Mouse (Mus musculus) limb, embryonic 14.5 days (tissue): Measurements from ENCODE around the gene Hdac1. TPM values are rescaled to one million over a fixed set of nuclear protein-coding genes. Genes with fewer than 3 reads are reported as not detected.

Source experiments
- ATAC-seq: fragments of 200-750 bp; cut with Nextera tagmentation; 2 replicates; pipeline ENCODE4 v1.8.0; 2017; ENCODE audit warnings: low read depth, moderate number of reproducible peaks, moderate TSS enrichment; ENCODE audit not compliant: low FRiP score
- DNase-seq: peaks from one replicate; pipeline ENCODE4 v3.0.0-alpha.2; 2015; ENCODE audit warnings: low spot score
- H3K27ac ChIP-seq: fragments of 300-500 bp; sonication (generic); replicated peaks from 2 replicates; pipeline ENCODE4 v1.5.1; 2014; ENCODE audit warnings: low read depth, mild to moderate bottlenecking, low read length, moderate library complexity, mixed read lengths
- H3K27me3 ChIP-seq: fragments of 300-500 bp; sonication (generic); 2 replicates; pipeline ENCODE4 v1.6.1; 2014; ENCODE audit warnings: low read length, mixed read lengths; ENCODE audit not compliant: control insufficient read depth, insufficient read depth
- H3K36me3 ChIP-seq: fragments of 300-500 bp; sonication (generic); 2 replicates; pipeline ENCODE4 v1.6.1; 2014; ENCODE audit warnings: mild to moderate bottlenecking, low read length, moderate library complexity, mixed read lengths; ENCODE audit not compliant: control insufficient read depth, insufficient read depth
- H3K4me1 ChIP-seq: fragments of 300-500 bp; sonication (generic); 2 replicates; pipeline ENCODE4 v1.6.1; 2014; ENCODE audit warnings: antibody characterized with exemption, low read length, mixed read lengths; ENCODE audit not compliant: control insufficient read depth, insufficient read depth
- H3K4me2 ChIP-seq: fragments of 300-500 bp; sonication (generic); replicated peaks from 2 replicates; pipeline ENCODE4 v1.6.1; 2014; ENCODE audit warnings: low read depth, mild to moderate bottlenecking, low read length, moderate library complexity; ENCODE audit not compliant: severe bottlenecking
- H3K4me3 ChIP-seq: fragments of 300-500 bp; sonication (generic); replicated peaks from 2 replicates; pipeline ENCODE4 v1.5.1; 2014; ENCODE audit warnings: low read length
- H3K9ac ChIP-seq: fragments of 300-500 bp; sonication (generic); 2 replicates; pipeline ENCODE4 v1.6.1; 2014; ENCODE audit warnings: mild to moderate bottlenecking, low read depth, low read length, moderate library complexity; ENCODE audit not compliant: severe bottlenecking
- H3K9me3 ChIP-seq: fragments of 300-500 bp; sonication (generic); 2 replicates; pipeline ENCODE4 v1.6.1; 2016; ENCODE audit warnings: low read length; ENCODE audit not compliant: control insufficient read depth
- POLR2A ChIP-seq: fragments of 200-500 bp; IDR thresholded peaks from 2 replicates; pipeline ENCODE4 v1.8.0; 2012; ENCODE audit warnings: inconsistent platforms, mild to moderate bottlenecking, moderate library complexity, borderline replicate concordance; ENCODE audit not compliant: insufficient read depth, insufficient read length; ENCODE audit errors: extremely low read depth
- WGBS: fragments of 180-500 bp; shearing (Covaris S2); extraction: QIAGEN DNeasy Blood & Tissue Kit; methylation state at CpG from one replicate; pipeline ENCODE4 v1.1.7; 2014; 5-methylcytosine and 5-hydroxymethylcytosine counted together
- polyA plus RNA-seq, 2 experiments: library from polyadenylated mRNA; depleted of rRNA in 1 of 2; stranded (reverse) in 1 of 2; unstranded in 1 of 2; fragments of >200 nt; fragmentation: Nextera tagmentation in 1 of 2; extraction: Ambion mirVana in 1 of 2; gene quantifications; 2 replicates each; pipeline versions ENCODE4 v1.2.1 to v1.2.3; 2012 to 2014

Gene Hdac1
- polyA plus RNA-seq, 2 experiments: 201 to 209 TPM

DNA sequence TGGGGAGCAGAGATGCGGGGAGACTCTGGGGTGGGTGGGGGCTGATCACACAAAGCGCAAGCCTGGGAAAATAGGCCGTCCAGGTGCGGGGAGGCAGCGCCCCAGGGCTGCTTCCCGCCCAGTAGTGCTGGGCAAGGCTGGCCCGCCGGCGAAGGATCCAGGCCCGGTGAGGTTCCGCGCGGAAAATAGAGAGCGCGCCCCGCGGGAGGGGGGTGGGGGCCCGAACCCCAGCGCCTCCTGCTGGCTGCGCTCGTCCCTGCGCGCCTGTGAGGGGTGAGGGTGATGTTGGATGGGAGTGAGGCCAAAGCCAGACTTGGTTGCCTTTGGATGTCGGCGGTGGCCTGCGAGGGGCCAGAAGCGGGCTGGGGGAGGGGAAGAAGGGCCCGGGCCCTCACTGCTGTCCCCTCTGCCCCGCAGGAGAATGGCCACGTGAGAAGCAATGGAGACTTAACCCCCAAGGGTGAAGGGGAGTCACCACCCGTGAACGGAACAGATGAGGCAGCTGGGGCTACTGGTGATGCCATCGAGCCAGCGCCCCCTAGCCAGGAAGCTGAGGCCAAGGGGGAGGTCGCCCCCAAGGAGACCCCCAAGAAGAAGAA is 28.1 kb downstream of the Hdac1 start:
- Histone ChIP-seq H3K36me3 (peaks cover 40% of the 10 kb centered on the region), H3K27ac (peak overlapping the region; percentile 97), H3K9me3 (no peaks in the 10 kb centered on the region), H3K4me1 (peaks cover 10% of the 10 kb centered on the region; the same call in 1 of the 2 replicates), H3K27me3 (no peaks in the 10 kb centered on the region), H3K4me3 (peak overlapping the region; percentile 100), H3K4me2 (peak overlapping the region; percentile 67), H3K9ac (peak overlapping the region; percentile 100)
- no peak for TF ChIP-seq POLR2A
- ATAC-seq (peak; percentile 41; the same call in 1 of the 2 replicates), DNase-seq (peak; percentile 64)
- WGBS: under 1% methylated on average over 30 of the region's 35 CpGs

DNA sequence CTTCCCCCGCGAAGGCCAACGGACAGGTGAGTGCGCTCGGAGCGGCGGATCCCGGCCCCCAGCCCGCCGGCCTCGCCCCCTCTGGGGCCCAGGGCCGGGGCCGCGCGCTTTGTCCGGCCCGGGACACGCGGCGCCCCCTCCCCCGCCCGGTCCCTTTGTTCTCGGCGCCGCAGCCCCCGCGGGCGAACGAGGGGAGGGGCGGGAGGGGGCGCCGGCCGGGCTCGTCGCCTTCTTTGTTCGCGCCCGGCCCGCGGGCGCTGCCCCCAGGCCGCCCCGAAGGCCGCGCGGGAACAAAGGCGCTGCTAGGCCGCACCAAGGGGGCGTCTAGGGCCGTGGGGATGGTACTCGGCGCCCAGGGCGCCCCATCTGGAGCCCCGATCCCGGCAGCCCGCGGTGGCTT is 28.6 kb downstream of the Hdac1 start:
- WGBS: 9% methylated on average over 10 of the region's 57 CpGs
- peak overlapping the region; percentile 67 for H3K4me2 ChIP-seq
- H3K9ac ChIP-seq: peak overlapping the region; percentile 100
- H3K36me3 ChIP-seq: peaks cover 38% of the 10 kb centered on the region
- DNase-seq: no peak
- H3K27ac ChIP-seq: peak overlapping the region; percentile 97
- H3K9me3 ChIP-seq: no peaks in the 10 kb centered on the region
- H3K4me1 ChIP-seq: peaks cover 10% of the 10 kb centered on the region; the same call in 1 of the 2 replicates
- H3K4me3 ChIP-seq: peak overlapping the region; percentile 100
- peak; percentile 13 for ATAC-seq
- TF ChIP-seq POLR2A: no peak
- no peaks in the 10 kb centered on the region for H3K27me3 ChIP-seq

GRCm38 (mm10) chr4:129513086-129513767 is 29.3 kb downstream of the Hdac1 start, which contains the start of gene Marcksl1:
Marcksl1 (plus strand) TSS chr4:129513581.
- Histone ChIP-seq H3K27ac (peak within 1 kb of the TSS; percentile 97), H3K9ac (peak within 1 kb of the TSS; percentile 100), H3K36me3 (peaks cover 31% of the 10 kb centered on the region), H3K4me3 (peak within 1 kb of the TSS; percentile 100), H3K4me2 (peak within 1 kb of the TSS; percentile 67), H3K9me3 (no peaks in the 10 kb centered on the region), H3K4me1 (peaks cover 10% of the 10 kb centered on the region; the same call in 1 of the 2 replicates), H3K27me3 (no peaks in the 10 kb centered on the region)
- peak; percentile 94 for TF ChIP-seq POLR2A
- 9% methylated on average over 28 of the region's 47 CpGs for WGBS
- DNase-seq (peak; percentile 90), ATAC-seq (peak; percentile 90)

DNA sequence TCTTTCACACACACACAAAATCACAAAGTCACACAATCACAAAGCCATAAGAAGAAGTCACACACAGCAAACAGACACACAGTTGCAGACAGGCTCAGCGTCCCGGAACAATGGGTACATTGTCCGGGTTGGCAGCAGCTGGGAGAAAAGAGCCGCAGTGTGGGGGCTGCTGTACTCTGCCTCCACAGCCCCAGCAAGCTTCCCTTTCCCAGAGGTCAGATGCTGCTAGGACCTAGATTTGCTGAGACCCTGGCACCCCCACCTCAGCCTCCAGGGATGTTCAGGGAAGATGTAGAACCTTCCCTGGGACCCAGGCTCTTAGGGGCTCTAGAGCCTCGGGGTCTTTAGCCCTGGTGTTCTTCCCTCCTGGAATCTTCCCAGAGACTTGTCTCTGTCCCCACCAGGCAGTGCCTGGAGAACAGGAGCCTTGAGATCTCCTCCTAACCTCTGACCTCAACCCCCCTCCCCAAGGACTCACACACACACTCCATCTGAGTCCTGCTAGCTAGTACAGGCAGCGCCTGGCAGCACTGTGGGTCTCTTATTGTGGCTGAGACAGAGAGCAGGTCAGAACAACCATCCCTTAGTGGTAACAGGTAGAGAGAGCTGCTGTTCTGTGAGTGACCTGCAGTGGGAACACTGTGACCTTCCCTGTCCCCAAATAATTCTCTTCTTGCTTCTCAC is 31.0 kb downstream of the Hdac1 start:
- peaks cover 15% of the 10 kb centered on the region for H3K36me3 ChIP-seq
- H3K4me3 ChIP-seq: no peak overlapping the region
- no peak overlapping the region for H3K27ac ChIP-seq
- H3K9ac ChIP-seq: no peak overlapping the region
- no peaks in the 10 kb centered on the region for H3K27me3 ChIP-seq
- H3K4me1 ChIP-seq: peaks cover 10% of the 10 kb centered on the region; the same call in 1 of the 2 replicates
- H3K4me2 ChIP-seq: no peak overlapping the region
- DNase-seq (no peak), ATAC-seq (no peak)
- 56% methylated on average over 6 of the region's 6 CpGs for WGBS
- no peak for TF ChIP-seq POLR2A
- H3K9me3 ChIP-seq: no peaks in the 10 kb centered on the region

- peaks cover 10% of the 10 kb centered on the region for H3K36me3 ChIP-seq
- no peaks in the 10 kb centered on the region for H3K9me3 ChIP-seq
- H3K27me3 ChIP-seq: no peaks in the 10 kb centered on the region
- no peak overlapping the region for H3K9ac ChIP-seq
- ATAC-seq: no peak
- no peak for DNase-seq
- 57% methylated on average over 6 of the region's 6 CpGs for WGBS
- H3K27ac ChIP-seq: no peak overlapping the region
- TF ChIP-seq POLR2A: no peak
- no peak overlapping the region for H3K4me3 ChIP-seq
- no peak overlapping the region for H3K4me2 ChIP-seq
- peaks cover 10% of the 10 kb centered on the region; the same call in 1 of the 2 replicates for H3K4me1 ChIP-seq
Measured at GRCm38 (mm10) chr4:129510723-129511412, 31.6 kb downstream of the Hdac1 start.
